Mouse (Mus musculus) lung, postnatal 14 days (tissue): ENCODE results near the gene Pknox1.
"Not testable (repeated sequence)": the region's sequence is repeated elsewhere in the genome, so short reads cannot be mapped to it uniquely, and the experiment has no call there.

Source experiments
- DNase-seq: peaks from one replicate; pipeline ENCODE4 v3.0.0; 2021

Pknox1 gene

GRCm38 (mm10) chr17:31564015-31564857 is at the start of gene Pknox1:
Pknox1 (plus strand) TSS chr17:31564734.
- DNase-seq: peak; percentile 98

- no peak for DNase-seq
Observed at GRCm38 (mm10) chr17:31519344-31519945, 45.1 kb upstream of the Pknox1 start.

- peak; percentile 99 for DNase-seq
Observed at GRCm38 (mm10) chr17:31519946-31520838, 44.3 kb upstream of the Pknox1 start, which contains the start of the genes Wdr4 and Ndufv3. Wdr4 (minus strand) TSS chr17:31519980. Ndufv3 (plus strand) TSS chr17:31520115.

- DNase-seq: peak; percentile 66
Observed at GRCm38 (mm10) chr17:31520895-31521294, 43.6 kb upstream of the Pknox1 start.

GRCm38 (mm10) chr17:31521948-31522347 is 42.6 kb upstream of the Pknox1 start:
- DNase-seq: no peak

- DNase-seq: no peak
Observed at GRCm38 (mm10) chr17:31525114-31525513, 39.4 kb upstream of the Pknox1 start.

GRCm38 (mm10) chr17:31525816-31526215 is 38.7 kb upstream of the Pknox1 start:
- no peak for DNase-seq

- DNase-seq: peak; percentile 50
Observed at GRCm38 (mm10) chr17:31529314-31529713, 35.2 kb upstream of the Pknox1 start.

- DNase-seq: no peak
Observed at GRCm38 (mm10) chr17:31531441-31532158, 32.9 kb upstream of the Pknox1 start.

GRCm38 (mm10) chr17:31532331-31532730 is 32.2 kb upstream of the Pknox1 start:
- DNase-seq: not testable (repeated sequence)

- no peak for DNase-seq
Observed at GRCm38 (mm10) chr17:31535358-31535757, 29.2 kb upstream of the Pknox1 start.

GRCm38 (mm10) chr17:31535871-31536629 is 28.5 kb upstream of the Pknox1 start:
- DNase-seq: peak; percentile 71

- peak; percentile 8 for DNase-seq
Observed at GRCm38 (mm10) chr17:31540101-31540500, 24.4 kb upstream of the Pknox1 start.

- DNase-seq: no peak
Observed at GRCm38 (mm10) chr17:31540809-31541459, 23.6 kb upstream of the Pknox1 start.

GRCm38 (mm10) chr17:31541460-31541831 is 23.1 kb upstream of the Pknox1 start:
- no peak for DNase-seq

- DNase-seq: peak; percentile 16
Observed at GRCm38 (mm10) chr17:31543574-31543973, 21.0 kb upstream of the Pknox1 start.

- DNase-seq: no peak
Observed at GRCm38 (mm10) chr17:31546444-31547196, 17.9 kb upstream of the Pknox1 start.

- no peak for DNase-seq
Observed at GRCm38 (mm10) chr17:31547974-31548373, 16.6 kb upstream of the Pknox1 start.

GRCm38 (mm10) chr17:31549389-31549788 is 15.1 kb upstream of the Pknox1 start:
- DNase-seq: no peak

- DNase-seq: not testable (repeated sequence)
Observed at GRCm38 (mm10) chr17:31552601-31553000, 11.9 kb upstream of the Pknox1 start.
